Mouse (Mus musculus): ENCODE data around the gene Gm13272.
"Not testable (repeated sequence)": the region's sequence is repeated elsewhere in the genome, so short reads cannot be mapped to it uniquely, and the experiment has no call there.

Gene Gm13272

DNA sequence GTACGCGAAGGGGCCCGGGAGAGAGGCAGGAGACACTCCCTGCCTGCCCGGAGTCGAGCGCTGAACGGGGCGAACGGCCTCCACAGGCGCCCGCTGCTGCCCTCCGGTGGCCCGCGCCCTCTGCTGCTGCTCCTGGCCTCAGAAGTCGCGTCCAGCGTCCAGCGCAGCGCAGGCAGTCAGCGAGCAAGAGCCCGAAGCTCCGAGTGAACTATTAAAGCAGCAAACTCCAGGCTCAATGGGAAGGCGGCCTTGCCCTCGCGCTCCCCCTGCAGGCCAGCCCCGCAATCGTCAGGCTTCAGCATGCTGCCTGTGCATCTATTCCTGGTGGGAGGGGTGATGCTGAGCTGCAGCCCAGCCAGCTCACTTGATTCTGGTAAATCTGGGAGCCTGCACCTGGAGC is 5.8 kb downstream of the Gm13272 start, which contains the start of gene Gm13276:
Gm13276 (plus strand) TSS at position 301 of the 400 bp plus-strand sequence.
- not testable (repeated sequence) for DNase-seq (ENCODE audit: low spot score in 2 of 2)

GRCm38 (mm10) chr4:88788402-88788801 is 8.8 kb downstream of the Gm13272 start, which contains the start of gene Gm13277:
Gm13277 (plus strand) TSS chr4:88788632.
- peak; percentile 53 to 73 for DNase-seq (ENCODE audit: low spot score in 2 of 2)

DNA sequence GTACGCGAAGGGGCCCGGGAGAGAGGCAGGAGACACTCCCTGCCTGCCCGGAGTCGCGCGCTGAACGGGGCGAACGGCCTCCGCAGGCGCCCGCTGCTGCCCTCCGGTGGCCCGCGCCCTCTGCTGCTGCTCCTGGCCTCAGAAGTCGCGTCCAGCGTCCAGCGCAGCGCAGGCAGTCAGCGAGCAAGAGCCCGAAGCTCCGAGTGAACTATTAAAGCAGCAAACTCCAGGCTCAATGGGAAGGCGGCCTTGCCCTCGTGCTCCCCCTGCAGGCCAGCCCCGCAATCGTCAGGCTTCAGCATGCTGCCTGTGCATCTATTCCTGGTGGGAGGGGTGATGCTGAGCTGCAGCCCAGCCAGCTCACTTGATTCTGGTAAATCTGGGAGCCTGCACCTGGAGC is 11.6 kb downstream of the Gm13272 start, which contains the start of gene Gm13278:
Gm13278 (plus strand) TSS at position 301 of the 400 bp plus-strand sequence.
- DNase-seq (ENCODE audit: low spot score in 2 of 2), result not testable (repeated sequence)

GRCm38 (mm10) chr4:88793936-88794675 is 14.5 kb downstream of the Gm13272 start, which contains the start of gene Gm13275:
Gm13275 (plus strand) TSS chr4:88794487.
- peak; percentile 88 to 90 for DNase-seq (ENCODE audit: low spot score in 2 of 2)

DNA sequence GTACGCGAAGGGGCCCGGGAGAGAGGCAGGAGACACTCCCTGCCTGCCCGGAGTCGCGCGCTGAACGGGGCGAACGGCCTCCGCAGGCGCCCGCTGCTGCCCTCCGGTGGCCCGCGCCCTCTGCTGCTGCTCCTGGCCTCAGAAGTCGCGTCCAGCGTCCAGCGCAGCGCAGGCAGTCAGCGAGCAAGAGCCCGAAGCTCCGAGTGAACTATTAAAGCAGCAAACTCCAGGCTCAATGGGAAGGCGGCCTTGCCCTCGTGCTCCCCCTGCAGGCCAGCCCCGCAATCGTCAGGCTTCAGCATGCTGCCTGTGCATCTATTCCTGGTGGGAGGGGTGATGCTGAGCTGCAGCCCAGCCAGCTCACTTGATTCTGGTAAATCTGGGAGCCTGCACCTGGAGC is 17.4 kb downstream of the Gm13272 start, which contains the start of gene Gm13279:
Gm13279 (plus strand) TSS at position 301 of the 400 bp plus-strand sequence.
- DNase-seq (ENCODE audit: low spot score in 2 of 2), result not testable (repeated sequence)

DNA sequence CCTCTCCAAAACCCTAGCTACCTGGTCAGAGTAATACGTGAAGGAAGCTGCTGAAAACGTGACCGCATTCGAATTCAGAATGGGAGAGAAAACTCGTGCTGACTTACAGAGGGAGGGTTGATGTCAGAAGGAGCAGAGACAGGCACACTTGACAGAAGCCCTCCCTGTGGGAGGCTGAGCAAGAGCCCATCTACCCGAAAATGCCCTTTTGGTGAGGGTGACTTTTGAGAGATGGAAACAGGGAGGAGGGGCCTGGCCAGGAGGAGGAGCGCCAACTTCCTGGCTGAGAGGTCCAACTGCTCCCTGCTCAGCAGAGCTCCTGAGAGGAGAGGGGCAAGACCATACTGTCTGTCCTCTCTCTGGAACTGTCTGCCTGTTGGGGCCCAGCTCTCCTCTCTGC is 19.7 kb downstream of the Gm13272 start, which contains the start of gene Gm13285:
Gm13285 (plus strand) TSS at position 301 of the 400 bp plus-strand sequence.
- not testable (repeated sequence) for DNase-seq (ENCODE audit: low spot score in 2 of 2)

DNA sequence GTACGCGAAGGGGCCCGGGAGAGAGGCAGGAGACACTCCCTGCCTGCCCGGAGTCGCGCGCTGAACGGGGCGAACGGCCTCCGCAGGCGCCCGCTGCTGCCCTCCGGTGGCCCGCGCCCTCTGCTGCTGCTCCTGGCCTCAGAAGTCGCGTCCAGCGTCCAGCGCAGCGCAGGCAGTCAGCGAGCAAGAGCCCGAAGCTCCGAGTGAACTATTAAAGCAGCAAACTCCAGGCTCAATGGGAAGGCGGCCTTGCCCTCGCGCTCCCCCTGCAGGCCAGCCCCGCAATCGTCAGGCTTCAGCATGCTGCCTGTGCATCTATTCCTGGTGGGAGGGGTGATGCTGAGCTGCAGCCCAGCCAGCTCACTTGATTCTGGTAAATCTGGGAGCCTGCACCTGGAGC is 23.3 kb downstream of the Gm13272 start, which contains the start of gene Gm13287:
Gm13287 (plus strand) TSS at position 301 of the 400 bp plus-strand sequence.
- DNase-seq (ENCODE audit: low spot score in 2 of 2), result not testable (repeated sequence)

- not testable (repeated sequence) for DNase-seq (ENCODE audit: low spot score in 2 of 2)
Observed at GRCm38 (mm10) chr4:88805231-88805630, 25.6 kb downstream of the Gm13272 start, which contains the start of gene Gm13288. Gm13288 (plus strand) TSS chr4:88805531.

- peak; percentile 34 to 35 for DNase-seq (ENCODE audit: low spot score in 2 of 2)
Observed at GRCm38 (mm10) chr4:88805761-88806160, 26.1 kb downstream of the Gm13272 start.

GRCm38 (mm10) chr4:88815928-88816327 is 36.3 kb downstream of the Gm13272 start, which contains the start of gene Ifna7:
Ifna7 (plus strand) TSS chr4:88816228.
- DNase-seq (ENCODE audit: low spot score in 2 of 2), result no peak

- no peak for DNase-seq (ENCODE audit: low spot score in 2 of 2)
Observed at GRCm38 (mm10) chr4:88819659-88820058, 40.0 kb downstream of the Gm13272 start, which contains the start of gene Ifna11. Ifna11 (plus strand) TSS chr4:88819959.

- DNase-seq (ENCODE audit: low spot score in 2 of 2), result no peak
Observed at GRCm38 (mm10) chr4:88822995-88823394, 43.3 kb downstream of the Gm13272 start.

GRCm38 (mm10) chr4:88827116-88827515 is 47.5 kb downstream of the Gm13272 start, which contains the start of gene Ifna6:
Ifna6 (plus strand) TSS chr4:88827416.
- not testable (repeated sequence) for DNase-seq (ENCODE audit: low spot score in 2 of 2)

All from heart, adult 9 months (tissue).